Mouse (Mus musculus) v-Abl transformed pro-B cells (cell line): ENCODE data around the gene Tom1.

Experiments
- in situ Hi-C, 2 experiments: fragments of 400-800 bp; cut with MboI; formaldehyde crosslinking; loops; one replicate each; pipeline ENCODE4 v1.15.1; 2025; ENCODE audit not compliant: unreplicated experiment in 2 of 2

The Tom1 gene

GRCm38 (mm10) chr8:75039754-75040153 is 6.2 kb downstream of the Tom1 start:
- in situ Hi-C loops, result no loop called here

DNA sequence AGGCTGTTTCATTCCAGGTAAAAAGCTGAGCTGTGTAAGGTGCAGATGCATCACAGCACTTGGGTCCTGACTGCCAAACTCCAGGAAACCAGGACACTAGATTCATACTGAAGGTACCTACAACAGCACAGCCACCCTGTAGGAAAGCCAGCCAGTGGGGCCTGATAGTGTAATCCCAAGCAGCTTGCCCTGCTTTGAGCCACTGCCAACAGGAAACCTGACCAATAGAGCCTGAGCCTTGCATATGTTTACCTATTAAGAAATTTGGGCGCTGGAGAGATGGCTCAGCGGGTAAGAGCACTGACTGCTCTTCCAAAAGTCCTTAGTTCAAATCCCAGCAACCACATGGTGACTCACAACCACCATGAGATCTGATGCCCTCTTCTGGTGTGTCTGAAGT is 8.7 kb downstream of the Tom1 start:
- in situ Hi-C loops, result no loop called here

DNA sequence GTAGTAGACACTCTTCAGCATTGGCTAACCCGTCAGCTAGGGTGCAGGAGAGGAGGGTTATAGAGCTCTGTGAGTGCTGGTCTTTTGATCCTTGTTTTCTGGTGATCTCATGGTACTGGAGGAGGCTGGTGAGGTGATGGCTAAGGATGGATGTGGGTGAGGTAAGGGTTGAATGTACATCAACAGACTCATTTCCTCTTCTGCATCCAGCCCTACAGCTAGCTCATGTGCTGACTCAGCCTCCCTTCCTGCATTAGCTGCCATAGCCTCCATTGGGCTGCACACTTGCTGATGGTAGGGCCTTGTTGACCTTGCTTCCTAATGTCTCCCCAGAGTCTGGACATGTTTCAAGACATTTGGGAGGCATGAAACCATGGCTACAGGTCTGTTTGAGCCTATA is 9.5 kb downstream of the Tom1 start:
- in situ Hi-C loops, result no loop called here

DNA sequence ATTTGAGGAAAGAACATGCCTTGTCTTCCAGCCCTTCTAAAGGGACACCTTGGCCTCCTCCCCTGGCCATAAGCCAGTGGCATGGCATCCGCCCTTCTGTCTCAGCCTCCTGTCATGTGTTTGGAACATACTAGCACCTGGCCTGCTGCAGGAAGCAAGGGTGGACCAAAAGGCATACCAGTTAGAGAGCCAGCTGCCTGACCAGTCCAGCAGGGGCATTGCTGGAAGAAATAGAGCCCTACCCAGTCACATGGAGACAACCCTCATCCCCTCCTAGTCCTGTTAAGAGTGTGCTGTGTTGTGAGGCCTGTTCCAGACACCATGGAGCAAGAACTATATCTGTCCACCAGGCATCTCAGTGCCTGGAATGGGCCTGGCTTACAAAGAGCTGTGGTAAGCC is 12.8 kb downstream of the Tom1 start:
- in situ Hi-C loops, result no loop called here

DNA sequence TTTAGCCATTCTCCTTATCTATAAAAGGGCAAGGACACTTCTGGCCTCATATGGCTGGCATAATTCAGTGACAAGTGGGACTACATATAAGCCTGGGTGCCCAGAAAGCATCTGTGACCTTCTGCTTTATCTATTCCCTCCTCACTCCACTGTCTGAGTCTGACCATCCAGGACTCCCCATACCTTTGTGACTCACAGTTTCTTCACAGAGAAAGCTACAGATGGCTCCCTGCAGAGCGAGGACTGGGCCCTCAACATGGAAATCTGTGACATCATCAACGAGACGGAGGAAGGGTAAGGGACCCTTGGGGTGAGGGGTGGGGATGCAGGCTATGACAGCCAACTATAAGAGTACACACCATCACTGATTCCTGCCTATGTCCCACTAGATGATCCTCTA is 14.3 kb downstream of the Tom1 start:
- in situ Hi-C loops, result no loop called here

DNA sequence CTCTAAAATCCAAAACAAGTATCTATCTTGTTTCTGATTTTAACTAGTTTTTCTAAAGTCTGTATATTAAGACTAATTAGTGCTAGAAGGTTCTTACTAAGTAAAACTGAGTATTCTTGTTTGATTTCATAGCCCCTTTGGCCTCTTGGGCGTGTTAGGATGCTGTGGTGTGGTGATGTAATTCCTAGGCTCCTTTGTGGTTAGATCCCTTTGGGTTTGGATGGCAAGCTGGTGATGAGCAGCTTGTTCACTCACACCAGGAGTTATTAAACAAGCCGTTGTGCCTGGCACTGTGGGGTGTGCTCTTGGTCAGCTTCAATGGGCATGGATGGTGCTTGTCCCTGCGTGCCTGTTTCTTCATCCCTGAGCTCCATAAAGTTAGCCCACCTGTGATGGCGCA is 19.8 kb downstream of the Tom1 start:
- in situ Hi-C loops, result no loop called here

GRCm38 (mm10) chr8:75055673-75056072 is 22.2 kb downstream of the Tom1 start:
- in situ Hi-C loops, result no loop called here

- in situ Hi-C loops, result no loop called here
Observed at GRCm38 (mm10) chr8:75060022-75060421, 26.5 kb downstream of the Tom1 start.

GRCm38 (mm10) chr8:75060815-75061214 is 27.3 kb downstream of the Tom1 start:
- in situ Hi-C loops, result no loop called here

- in situ Hi-C loops, result no loop called here
Observed at GRCm38 (mm10) chr8:75063290-75063689, 29.8 kb downstream of the Tom1 start.

GRCm38 (mm10) chr8:75064790-75065189 is 31.3 kb downstream of the Tom1 start:
- in situ Hi-C loops, result no loop called here

DNA sequence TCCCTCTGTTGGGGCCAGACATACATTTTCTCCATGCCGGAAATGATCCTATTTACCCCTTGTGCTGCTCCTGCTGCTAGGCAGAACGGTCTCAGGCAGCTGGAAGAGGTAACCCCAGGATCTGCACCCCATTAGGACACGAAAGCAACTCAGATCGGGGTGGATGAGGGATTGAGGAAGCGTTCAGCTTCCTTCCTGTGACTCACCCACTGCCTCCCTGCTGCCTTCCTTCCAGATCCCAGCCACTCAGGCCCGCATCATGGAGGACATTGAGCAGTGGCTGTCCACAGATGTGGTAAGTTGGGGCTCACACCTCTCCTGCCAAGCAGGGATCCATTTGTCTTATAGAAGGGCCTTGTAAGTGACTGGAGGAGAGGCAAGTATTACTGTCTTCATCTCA is 33.8 kb downstream of the Tom1 start:
- in situ Hi-C loops, result no loop called here

DNA sequence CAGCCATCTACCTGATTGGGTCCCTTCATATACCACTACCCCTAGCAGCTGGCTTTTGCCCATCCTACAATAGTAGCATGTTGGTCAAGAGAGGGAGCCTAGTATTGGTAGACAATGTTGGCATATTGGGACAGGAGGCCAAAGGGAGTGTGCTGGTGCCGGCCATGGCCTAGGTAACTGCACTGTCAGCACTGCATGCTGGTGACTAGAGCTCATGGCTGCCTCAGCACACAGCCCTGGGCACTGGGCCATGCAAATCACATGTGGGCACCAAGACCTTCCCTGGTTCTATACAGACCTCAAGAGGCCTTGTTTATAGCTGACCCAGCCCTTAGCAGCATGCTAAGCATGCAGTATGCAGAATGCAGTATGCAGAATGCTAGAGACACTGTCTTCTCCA is 36.8 kb downstream of the Tom1 start:
- in situ Hi-C loops, result loop anchor here (5.0 kb wide), 4 partner anchors 37 to 202 kb away; partner anchors contain the start of gene Mcm5 (in 1 of the 2)

DNA sequence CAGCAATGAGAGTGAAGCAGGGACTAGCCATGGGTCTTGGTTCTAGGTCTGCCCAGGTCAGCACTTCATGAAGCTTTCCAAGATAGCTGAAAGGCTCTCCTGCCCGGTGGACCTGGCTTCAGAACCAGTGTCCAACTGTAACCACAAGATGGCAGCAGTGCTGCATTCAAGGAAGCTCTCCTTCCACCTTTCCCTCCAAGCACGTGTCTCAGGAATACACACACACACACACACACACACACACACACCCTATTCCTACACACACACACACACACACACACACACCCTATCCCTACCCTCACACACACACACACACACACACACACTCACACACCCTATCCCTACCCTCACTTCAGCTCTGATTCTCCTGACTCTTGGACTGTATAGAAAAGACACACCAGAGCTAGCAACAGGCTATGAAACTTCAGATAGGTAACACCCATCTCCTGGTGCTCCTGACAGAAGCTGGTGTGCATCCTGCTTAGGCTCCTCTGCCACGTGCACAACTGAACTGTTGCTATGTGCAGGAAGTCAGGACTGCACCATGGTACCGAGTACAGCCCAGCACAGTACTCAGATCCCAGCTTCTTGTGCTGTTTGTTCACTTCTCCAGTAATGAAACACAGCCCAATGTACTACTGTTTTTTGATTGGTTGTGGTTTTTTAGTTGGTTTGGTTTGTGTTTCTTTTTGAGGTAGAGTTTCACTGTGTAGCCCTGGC is 38.3 kb downstream of the Tom1 start:
- in situ Hi-C loops, result loop anchor here (5.0 kb wide), 4 partner anchors 36 to 201 kb away; partner anchors contain the start of gene Mcm5 (in 1 of the 2)

GRCm38 (mm10) chr8:75074876-75075275 is 41.4 kb downstream of the Tom1 start:
- in situ Hi-C loops, result loop anchor here (5.0 kb wide), 4 partner anchors 32 to 197 kb away; partner anchors contain the start of gene Mcm5 (in 1 of the 2)

DNA sequence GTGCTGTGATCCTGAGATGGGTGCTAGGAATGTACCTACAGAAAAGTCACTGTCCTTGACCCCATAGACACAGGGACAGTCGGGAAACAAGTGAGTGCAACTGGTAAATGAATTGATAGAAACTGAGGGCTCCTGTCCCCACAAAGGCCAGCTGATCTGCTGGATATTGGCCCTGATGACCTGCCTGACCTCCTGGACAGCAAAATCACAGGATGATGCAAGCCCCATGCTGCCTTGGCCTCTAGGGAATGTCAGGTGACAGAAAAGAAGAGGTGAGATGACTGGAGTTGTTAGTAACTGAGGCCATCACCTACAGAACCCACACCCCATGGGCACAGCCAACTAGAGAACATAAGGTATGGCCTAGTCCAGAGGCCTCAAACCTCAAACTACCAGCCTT is 44.7 kb downstream of the Tom1 start:
- in situ Hi-C loops, result no loop called here

DNA sequence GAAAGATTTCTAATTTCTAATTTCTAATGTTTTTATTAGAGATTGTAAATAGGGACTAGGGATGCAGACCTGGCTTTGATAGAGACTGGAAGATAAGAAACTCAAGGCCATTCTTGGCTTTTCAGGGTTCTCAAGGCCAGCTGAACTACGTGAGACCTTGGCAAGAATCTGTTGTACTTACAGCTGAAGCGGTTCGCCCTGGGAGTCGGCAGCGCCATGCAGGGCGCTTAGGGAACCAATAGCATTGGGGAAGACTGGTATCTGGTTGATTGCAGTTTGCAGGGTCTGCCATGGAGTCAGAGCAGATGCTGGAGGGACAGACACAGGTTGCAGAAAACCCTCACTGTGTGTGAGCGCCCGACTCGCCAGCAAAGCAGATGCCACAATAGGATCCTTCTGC is 45.3 kb downstream of the Tom1 start:
- in situ Hi-C loops, result no loop called here

DNA sequence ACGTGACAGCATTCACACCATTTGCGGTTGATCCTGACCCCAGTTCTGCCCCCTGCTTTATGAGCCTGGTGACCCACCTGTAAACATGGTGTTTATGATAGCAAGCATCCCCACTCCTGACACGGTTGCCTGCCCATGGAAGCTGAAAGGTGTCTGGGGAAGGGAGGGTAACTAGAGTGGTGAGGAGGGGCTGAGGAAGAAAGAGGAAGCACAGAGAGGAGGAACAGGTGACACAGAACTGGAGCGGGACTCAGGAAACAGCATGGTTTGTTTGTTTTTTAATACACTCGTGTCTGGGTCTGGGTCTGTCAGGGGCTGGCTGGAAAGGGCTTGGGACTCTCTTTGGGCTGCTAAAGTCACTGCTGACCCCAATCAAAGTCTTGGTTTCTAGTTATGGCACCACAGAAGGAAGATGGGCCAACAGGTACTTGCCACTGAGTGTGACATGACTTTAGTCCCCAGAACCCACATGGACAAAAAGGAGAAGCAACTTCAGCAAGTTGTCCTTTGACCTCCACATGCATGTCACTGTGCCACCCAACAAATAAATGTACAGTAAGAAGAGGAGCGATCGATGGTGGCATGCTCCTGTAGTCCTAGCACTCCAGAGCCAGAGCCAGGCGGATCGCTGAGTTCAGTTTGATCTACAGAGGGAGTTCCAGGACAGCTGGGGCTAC is 48.0 kb downstream of the Tom1 start:
- in situ Hi-C loops, result no loop called here

GRCm38 (mm10) chr8:75082181-75082805 is 48.8 kb downstream of the Tom1 start:
- in situ Hi-C loops, result no loop called here

GRCm38 (mm10) chr8:75083846-75084245 is 50.3 kb downstream of the Tom1 start:
- in situ Hi-C loops, result no loop called here

DNA sequence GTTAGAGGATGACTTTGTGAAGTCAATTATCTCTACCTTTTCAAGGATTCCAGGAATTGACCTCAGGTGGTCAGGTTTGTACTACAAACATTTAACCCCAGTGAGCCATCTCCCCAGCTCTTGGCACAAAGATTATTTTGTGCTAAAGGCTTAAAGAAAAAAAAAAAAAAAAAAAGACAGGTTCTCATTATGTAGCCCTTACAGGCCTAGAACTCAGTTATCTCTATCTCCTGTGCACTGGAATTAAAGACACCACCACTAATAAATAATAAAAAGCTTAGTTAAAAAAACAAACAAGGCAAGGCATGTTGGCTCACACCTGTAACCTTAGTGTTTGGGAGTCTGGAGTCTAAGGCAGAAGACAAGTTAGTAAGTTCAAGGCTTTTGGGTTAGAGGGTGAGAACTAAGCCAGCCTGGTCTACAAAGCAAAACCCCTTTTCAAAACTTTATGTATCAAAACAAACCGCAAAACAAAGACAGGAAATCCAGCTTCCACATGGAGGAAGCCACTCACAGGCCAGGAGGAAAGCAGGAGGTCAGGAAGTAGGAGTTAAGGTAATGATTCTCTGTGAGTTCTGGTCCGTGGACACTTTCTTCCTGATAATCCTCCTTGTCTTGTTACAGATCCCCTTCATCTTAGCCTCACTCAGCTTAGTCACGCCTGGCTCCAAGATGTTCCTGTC is 51.0 kb downstream of the Tom1 start:
- in situ Hi-C loops, result no loop called here
